Mouse (Mus musculus) intestine, embryonic 16.5 days (tissue): ENCODE measurements around the gene Dcdc2b. TPM values are rescaled to one million over a fixed set of nuclear protein-coding genes. Genes with fewer than 3 reads are reported as not detected.

Experiments
- ATAC-seq: fragments of 200-750 bp; cut with Nextera tagmentation; 2 replicates; pipeline ENCODE4 v1.8.0; 2017; ENCODE audit warnings: moderate TSS enrichment, moderate library complexity
- H3K27ac ChIP-seq: fragments of 300-500 bp; sonication (generic); 2 replicates; pipeline ENCODE4 v1.5.1; 2014; ENCODE audit warnings: mild to moderate bottlenecking, low read length
- H3K27me3 ChIP-seq: fragments of 300-500 bp; sonication (generic); replicated peaks from 2 replicates; pipeline ENCODE4 v1.6.1; 2014; ENCODE audit warnings: low read length, control low read depth, mixed read lengths; ENCODE audit not compliant: control insufficient read depth, insufficient read depth
- H3K36me3 ChIP-seq: fragments of 300-500 bp; sonication (generic); 2 replicates; pipeline ENCODE4 v1.6.1; 2014; ENCODE audit warnings: low read length, control low read depth; ENCODE audit not compliant: control insufficient read depth, insufficient read depth
- H3K4me1 ChIP-seq: fragments of 300-500 bp; sonication (generic); 2 replicates; pipeline ENCODE4 v1.6.1; 2014; ENCODE audit warnings: low read length, control low read depth, mixed read lengths; ENCODE audit not compliant: control insufficient read depth, insufficient read depth
- H3K4me2 ChIP-seq: fragments of 300-500 bp; sonication (generic); 2 replicates; pipeline ENCODE4 v1.6.1; 2014; ENCODE audit warnings: low read depth, low read length, control low read depth
- H3K4me3 ChIP-seq: fragments of 300-500 bp; sonication (generic); 2 replicates; pipeline ENCODE4 v1.5.1; 2014; ENCODE audit warnings: mild to moderate bottlenecking, low read length
- H3K9ac ChIP-seq: fragments of 300-500 bp; sonication (generic); 2 replicates; pipeline ENCODE4 v1.6.1; 2014; ENCODE audit warnings: low read depth, low read length
- H3K9me3 ChIP-seq: fragments of 300-500 bp; sonication (generic); 2 replicates; pipeline ENCODE4 v1.6.1; 2016; ENCODE audit warnings: low read length, control low read depth; ENCODE audit not compliant: control insufficient read depth
- WGBS: fragments of 180-500 bp; shearing (Covaris S2); extraction: QIAGEN DNeasy Blood & Tissue Kit; methylation state at CpG from one replicate; pipeline ENCODE4 v1.1.7; 2014; 5-methylcytosine and 5-hydroxymethylcytosine counted together
- polyA plus RNA-seq: library from polyadenylated mRNA; unstranded; fragments of >200 nt; fragmentation: Nextera tagmentation; extraction: Ambion mirVana; gene quantifications from 2 replicates; pipeline ENCODE4 v1.2.1, GENCODE M21; 2015

The Dcdc2b gene
- polyA plus RNA-seq, 1 experiment from 2014 or later = 1.7 TPM

GRCm38 (mm10) chr4:129623681-129624091 lies 9.6 kb upstream of the Dcdc2b start, which contains the start of gene Ccdc28b:
Gene Ccdc28b (minus strand): TSS chr4:129623947.
- Histone ChIP-seq H3K27me3 (no peaks in the 10 kb centered on the region), H3K9me3 (no peaks in the 10 kb centered on the region), H3K36me3 (peaks cover 16% of the 10 kb centered on the region), H3K9ac (peak within 1 kb of the TSS; percentile 89), H3K27ac (peak within 1 kb of the TSS; percentile 89), H3K4me1 (peaks cover 26% of the 10 kb centered on the region), H3K4me3 (peak within 1 kb of the TSS; percentile 77), H3K4me2 (peak within 1 kb of the TSS; percentile 85)
- 0% methylated on average over 10 of the region's 10 CpGs for WGBS
- peak; percentile 46 for ATAC-seq

GRCm38 (mm10) chr4:129622803-129623535 lies 8.9 kb upstream of the Dcdc2b start:
- H3K27ac ChIP-seq = peak overlapping the region; percentile 89
- 17% methylated on average over 8 of the region's 8 CpGs for WGBS
- ATAC-seq = no peak

GRCm38 (mm10) chr4:129622120-129622802 lies 8.2 kb upstream of the Dcdc2b start:
- no peaks in the 10 kb centered on the region for H3K27me3 ChIP-seq
- no peak overlapping the region for H3K4me3 ChIP-seq
- ATAC-seq = no peak
- H3K36me3 ChIP-seq = 0 out of 2 replicates have a peak, but pooled peaks cover 4% of the 10 kb centered on the region
- peak overlapping the region; percentile 21; the same call in 1 of the 2 replicates for H3K27ac ChIP-seq
- 78% methylated on average over 11 of the region's 11 CpGs for WGBS
- peaks cover 32% of the 10 kb centered on the region for H3K4me1 ChIP-seq
- H3K4me2 ChIP-seq = no peak overlapping the region; the same call in 1 of the 2 replicates
- no peaks in the 10 kb centered on the region for H3K9me3 ChIP-seq
- H3K9ac ChIP-seq = peak overlapping the region; percentile 89

More at GRCm38 (mm10) chr4:129622803-129623535, 8.9 kb upstream of the Dcdc2b start:
- peak overlapping the region; percentile 89 for H3K9ac ChIP-seq
- peaks cover 10% of the 10 kb centered on the region; the same call in 1 of the 2 replicates for H3K36me3 ChIP-seq
- no peaks in the 10 kb centered on the region for H3K27me3 ChIP-seq
- H3K4me3 ChIP-seq = peak overlapping the region; percentile 77
- peaks cover 30% of the 10 kb centered on the region for H3K4me1 ChIP-seq
- H3K4me2 ChIP-seq = peak overlapping the region; percentile 85
- H3K9me3 ChIP-seq = no peaks in the 10 kb centered on the region

- Histone ChIP-seq H3K27me3 (no peaks in the 10 kb centered on the region), H3K27ac (0 out of 2 replicates have a peak overlapping the region, but pooled peaks have one; percentile 31), H3K4me2 (no peak overlapping the region), H3K4me1 (peaks cover 32% of the 10 kb centered on the region), H3K9me3 (no peaks in the 10 kb centered on the region), H3K9ac (0 out of 2 replicates have a peak overlapping the region, but pooled peaks have one; percentile 32), H3K4me3 (no peak overlapping the region), H3K36me3 (peaks cover 2% of the 10 kb centered on the region; the same call in 1 of the 2 replicates)
- 82% methylated on average over 8 of the region's 8 CpGs for WGBS
- no peak for ATAC-seq
Measured at GRCm38 (mm10) chr4:129621283-129621841, 7.3 kb upstream of the Dcdc2b start.

- 0 out of 2 replicates have a peak overlapping the region, but pooled peaks have one; percentile 31 for H3K27ac ChIP-seq
- no peak overlapping the region for H3K4me3 ChIP-seq
- peaks cover 30% of the 10 kb centered on the region for H3K4me1 ChIP-seq
- WGBS = 80% methylated on average over 11 of the region's 11 CpGs
- no peaks in the 10 kb centered on the region for H3K27me3 ChIP-seq
- H3K36me3 ChIP-seq = peaks cover 2% of the 10 kb centered on the region; the same call in 1 of the 2 replicates
- no peak overlapping the region for H3K4me2 ChIP-seq
- H3K9me3 ChIP-seq = no peaks in the 10 kb centered on the region
- peak overlapping the region; percentile 32; the same call in 1 of the 2 replicates for H3K9ac ChIP-seq
- ATAC-seq = no peak
Measured at GRCm38 (mm10) chr4:129620419-129621282, 6.6 kb upstream of the Dcdc2b start.

- peak within 1 kb of the TSS; percentile 83 for H3K27ac ChIP-seq
- peak; percentile 92 for ATAC-seq
- WGBS = 3% methylated on average over 43 of the region's 44 CpGs
- peaks cover 2% of the 10 kb centered on the region; the same call in 1 of the 2 replicates for H3K36me3 ChIP-seq
- peak within 1 kb of the TSS; percentile 94 for H3K4me2 ChIP-seq
- H3K9ac ChIP-seq = peak within 1 kb of the TSS; percentile 85
- H3K27me3 ChIP-seq = no peaks in the 10 kb centered on the region
- H3K4me3 ChIP-seq = peak within 1 kb of the TSS; percentile 68
- peaks cover 17% of the 10 kb centered on the region for H3K4me1 ChIP-seq
- H3K9me3 ChIP-seq = no peaks in the 10 kb centered on the region
Measured at GRCm38 (mm10) chr4:129618786-129619691, 5.0 kb upstream of the Dcdc2b start, which contains the start of gene Iqcc. Gene Iqcc (minus strand): TSS chr4:129619099.

GRCm38 (mm10) chr4:129618031-129618430 lies 4.0 kb upstream of the Dcdc2b start:
- no peak for ATAC-seq
- H3K27ac ChIP-seq = no peak overlapping the region
- 89% methylated on average over 5 of the region's 5 CpGs for WGBS

More at GRCm38 (mm10) chr4:129618031-129618430, 4.0 kb upstream of the Dcdc2b start:
- peaks cover 16% of the 10 kb centered on the region for H3K4me1 ChIP-seq
- H3K9me3 ChIP-seq = no peaks in the 10 kb centered on the region
- peaks cover 2% of the 10 kb centered on the region; the same call in 1 of the 2 replicates for H3K36me3 ChIP-seq
- H3K4me3 ChIP-seq = peak overlapping the region; percentile 68
- peak overlapping the region; percentile 85 for H3K9ac ChIP-seq
- peak overlapping the region; percentile 94 for H3K4me2 ChIP-seq
- H3K27me3 ChIP-seq = no peaks in the 10 kb centered on the region
